Mouse (Mus musculus): ENCODE data around the gene Epha3. TPM values are rescaled to one million over a fixed set of nuclear protein-coding genes. Genes with fewer than 3 reads are reported as not detected.

Gene Epha3
- polyA plus RNA-seq, 1 experiment: 0.32 TPM

- H3K27ac ChIP-seq (replicated peaks; ENCODE audit: low read depth, low read length): no peak overlapping the region
- H3K4me1 ChIP-seq (ENCODE audit: control insufficient read depth, insufficient read depth, insufficient read length, low read length): no peaks in the 10 kb centered on the region
- no peak overlapping the region for H3K4me3 ChIP-seq (ENCODE audit: insufficient read depth, low read depth, low read length)
Measured at GRCm38 (mm10) chr16:63653393-63653918, 210.5 kb downstream of the Epha3 start.

- H3K4me1 ChIP-seq (ENCODE audit: control insufficient read depth, insufficient read depth, insufficient read length, low read length): no peaks in the 10 kb centered on the region
- no peak overlapping the region for H3K27ac ChIP-seq (replicated peaks; ENCODE audit: low read depth, low read length)
- no peak overlapping the region for H3K4me3 ChIP-seq (ENCODE audit: insufficient read depth, low read depth, low read length)
Measured at GRCm38 (mm10) chr16:63650760-63651159, 213.2 kb downstream of the Epha3 start.

GRCm38 (mm10) chr16:63646577-63646976 is 217.4 kb downstream of the Epha3 start:
- Histone ChIP-seq H3K4me3 (ENCODE audit: insufficient read depth, low read depth, low read length) (no peak overlapping the region), H3K27ac (replicated peaks; ENCODE audit: low read depth, low read length) (no peak overlapping the region), H3K4me1 (ENCODE audit: control insufficient read depth, insufficient read depth, insufficient read length, low read length) (no peaks in the 10 kb centered on the region)

GRCm38 (mm10) chr16:63642641-63643040 is 221.3 kb downstream of the Epha3 start:
- Histone ChIP-seq H3K4me1 (ENCODE audit: control insufficient read depth, insufficient read depth, insufficient read length, low read length) (no peaks in the 10 kb centered on the region), H3K27ac (replicated peaks; ENCODE audit: low read depth, low read length) (no peak overlapping the region), H3K4me3 (ENCODE audit: insufficient read depth, low read depth, low read length) (no peak overlapping the region)

GRCm38 (mm10) chr16:63641603-63642002 is 222.4 kb downstream of the Epha3 start:
- H3K27ac ChIP-seq (replicated peaks; ENCODE audit: low read depth, low read length): no peak overlapping the region
- no peaks in the 10 kb centered on the region for H3K4me1 ChIP-seq (ENCODE audit: control insufficient read depth, insufficient read depth, insufficient read length, low read length)
- H3K4me3 ChIP-seq (ENCODE audit: insufficient read depth, low read depth, low read length): no peak overlapping the region

GRCm38 (mm10) chr16:63638701-63639100 is 225.3 kb downstream of the Epha3 start:
- no peaks in the 10 kb centered on the region for H3K4me1 ChIP-seq (ENCODE audit: control insufficient read depth, insufficient read depth, insufficient read length, low read length)
- no peak overlapping the region for H3K27ac ChIP-seq (replicated peaks; ENCODE audit: low read depth, low read length)
- H3K4me3 ChIP-seq (ENCODE audit: insufficient read depth, low read depth, low read length): no peak overlapping the region

- Histone ChIP-seq H3K27ac (replicated peaks; ENCODE audit: low read depth, low read length) (no peak overlapping the region), H3K4me1 (ENCODE audit: control insufficient read depth, insufficient read depth, insufficient read length, low read length) (no peaks in the 10 kb centered on the region), H3K4me3 (ENCODE audit: insufficient read depth, low read depth, low read length) (no peak overlapping the region)
Measured at GRCm38 (mm10) chr16:63633748-63634166, 230.2 kb downstream of the Epha3 start.

GRCm38 (mm10) chr16:63625229-63625628 is 238.7 kb downstream of the Epha3 start:
- H3K27ac ChIP-seq (replicated peaks; ENCODE audit: low read depth, low read length): no peak overlapping the region
- no peak overlapping the region for H3K4me3 ChIP-seq (ENCODE audit: insufficient read depth, low read depth, low read length)
- no peaks in the 10 kb centered on the region for H3K4me1 ChIP-seq (ENCODE audit: control insufficient read depth, insufficient read depth, insufficient read length, low read length)

GRCm38 (mm10) chr16:63621845-63622244 is 242.1 kb downstream of the Epha3 start:
- Histone ChIP-seq H3K27ac (replicated peaks; ENCODE audit: low read depth, low read length) (no peak overlapping the region), H3K4me1 (ENCODE audit: control insufficient read depth, insufficient read depth, insufficient read length, low read length) (no peaks in the 10 kb centered on the region), H3K4me3 (ENCODE audit: insufficient read depth, low read depth, low read length) (no peak overlapping the region)

GRCm38 (mm10) chr16:63615396-63615795 is 248.6 kb downstream of the Epha3 start:
- Histone ChIP-seq H3K4me1 (ENCODE audit: control insufficient read depth, insufficient read depth, insufficient read length, low read length) (no peaks in the 10 kb centered on the region), H3K4me3 (ENCODE audit: insufficient read depth, low read depth, low read length) (no peak overlapping the region), H3K27ac (replicated peaks; ENCODE audit: low read depth, low read length) (no peak overlapping the region)

- Histone ChIP-seq H3K4me3 (ENCODE audit: insufficient read depth, low read depth, low read length) (no peak overlapping the region), H3K4me1 (ENCODE audit: control insufficient read depth, insufficient read depth, insufficient read length, low read length) (no peaks in the 10 kb centered on the region)
Measured at GRCm38 (mm10) chr16:63613006-63613405, 251.0 kb downstream of the Epha3 start.

GRCm38 (mm10) chr16:63600229-63600628 is 263.7 kb downstream of the Epha3 start:
- H3K27ac ChIP-seq (replicated peaks; ENCODE audit: low read depth, low read length): no peak overlapping the region
- no peaks in the 10 kb centered on the region for H3K4me1 ChIP-seq (ENCODE audit: control insufficient read depth, insufficient read depth, insufficient read length, low read length)
- H3K4me3 ChIP-seq (ENCODE audit: insufficient read depth, low read depth, low read length): no peak overlapping the region

More at GRCm38 (mm10) chr16:63613006-63613405, 251.0 kb downstream of the Epha3 start:
- no peak overlapping the region for H3K27ac ChIP-seq (replicated peaks; ENCODE audit: low read depth, low read length)

GRCm38 (mm10) chr16:63594656-63595055 is 269.3 kb downstream of the Epha3 start:
- Histone ChIP-seq H3K27ac (replicated peaks; ENCODE audit: low read depth, low read length) (no peak overlapping the region), H3K4me1 (ENCODE audit: control insufficient read depth, insufficient read depth, insufficient read length, low read length) (no peaks in the 10 kb centered on the region), H3K4me3 (ENCODE audit: insufficient read depth, low read depth, low read length) (no peak overlapping the region)

- H3K4me3 ChIP-seq (ENCODE audit: insufficient read depth, low read depth, low read length): no peak overlapping the region
Measured at GRCm38 (mm10) chr16:63569746-63570145, 294.2 kb downstream of the Epha3 start.

GRCm38 (mm10) chr16:63566106-63566836 is 297.7 kb downstream of the Epha3 start:
- H3K4me1 ChIP-seq (ENCODE audit: control insufficient read depth, insufficient read depth, insufficient read length, low read length): no peaks in the 10 kb centered on the region
- no peak overlapping the region for H3K4me3 ChIP-seq (ENCODE audit: insufficient read depth, low read depth, low read length)
- no peak overlapping the region for H3K27ac ChIP-seq (replicated peaks; ENCODE audit: low read depth, low read length)

More at GRCm38 (mm10) chr16:63569746-63570145, 294.2 kb downstream of the Epha3 start:
- Histone ChIP-seq H3K27ac (replicated peaks; ENCODE audit: low read depth, low read length) (no peak overlapping the region), H3K4me1 (ENCODE audit: control insufficient read depth, insufficient read depth, insufficient read length, low read length) (no peaks in the 10 kb centered on the region)

Measured in brown adipose tissue, adult 24 weeks (tissue).